Mouse (Mus musculus): ENCODE measurements around the gene Zfp592.

The Zfp592 gene

GRCm38 (mm10) chr7:81057901-81058711 lies 64.6 kb downstream of the Zfp592 start:
- no peak for DNase-seq (ENCODE audit: low spot score)

GRCm38 (mm10) chr7:81058712-81059154 lies 65.3 kb downstream of the Zfp592 start:
- no peak for DNase-seq (ENCODE audit: low spot score)

- DNase-seq (ENCODE audit: low spot score): no peak
These were observed 65.9 kb downstream of the Zfp592 start for GRCm38 (mm10) chr7:81059388-81059787.

GRCm38 (mm10) chr7:81060908-81061307 lies 67.4 kb downstream of the Zfp592 start:
- no peak for DNase-seq (ENCODE audit: low spot score)

GRCm38 (mm10) chr7:81061936-81062335 lies 68.5 kb downstream of the Zfp592 start:
- DNase-seq (ENCODE audit: low spot score): no peak

GRCm38 (mm10) chr7:81063332-81063731 lies 69.9 kb downstream of the Zfp592 start:
- DNase-seq (ENCODE audit: low spot score): no peak

- no peak for DNase-seq (ENCODE audit: low spot score)
These were observed 73.2 kb downstream of the Zfp592 start for GRCm38 (mm10) chr7:81066714-81067113.

GRCm38 (mm10) chr7:81072463-81072862 lies 79.0 kb downstream of the Zfp592 start:
- DNase-seq (ENCODE audit: low spot score): no peak

GRCm38 (mm10) chr7:81073273-81073672 lies 79.8 kb downstream of the Zfp592 start:
- no peak for DNase-seq (ENCODE audit: low spot score)

GRCm38 (mm10) chr7:81074546-81074945 lies 81.1 kb downstream of the Zfp592 start:
- no peak for DNase-seq (ENCODE audit: low spot score)

- no peak for DNase-seq (ENCODE audit: low spot score)
These were observed 81.8 kb downstream of the Zfp592 start for GRCm38 (mm10) chr7:81075299-81075698.

- no peak for DNase-seq (ENCODE audit: low spot score)
These were observed 82.3 kb downstream of the Zfp592 start for GRCm38 (mm10) chr7:81075732-81076131.

- DNase-seq (ENCODE audit: low spot score): no peak
These were observed 83.5 kb downstream of the Zfp592 start for GRCm38 (mm10) chr7:81077009-81077408.

- no peak for DNase-seq (ENCODE audit: low spot score)
These were observed 85.3 kb downstream of the Zfp592 start for GRCm38 (mm10) chr7:81078740-81079139.

GRCm38 (mm10) chr7:81093420-81093965 lies 100.0 kb downstream of the Zfp592 start:
- no peak for DNase-seq (ENCODE audit: low spot score)

- no peak for DNase-seq (ENCODE audit: low spot score)
These were observed 100.8 kb downstream of the Zfp592 start for GRCm38 (mm10) chr7:81094104-81094757.
